Mouse (Mus musculus) hindbrain, postnatal 0 days (tissue): ENCODE data around the gene Cnnm3. TPM values are rescaled to one million over a fixed set of nuclear protein-coding genes. Genes with fewer than 3 reads are reported as not detected.
A peak's percentile ranks its signal among the peaks of the same experiment; 100 is the strongest.

Experiments used
- ATAC-seq: fragments of 200-750 bp; cut with Nextera tagmentation; 2 replicates; pipeline ENCODE4 v1.8.0; 2017; ENCODE audit warnings: mild to moderate bottlenecking, moderate TSS enrichment, moderate library complexity
- DNase-seq: peaks from one replicate; pipeline ENCODE4 v3.0.0-alpha.2; 2015; ENCODE audit warnings: low spot score
- H3K27ac ChIP-seq: fragments of 300-500 bp; sonication (generic); 2 replicates; pipeline ENCODE4 v1.5.1; 2014; ENCODE audit warnings: mild to moderate bottlenecking
- H3K27me3 ChIP-seq: fragments of 300-500 bp; sonication (generic); 2 replicates; pipeline ENCODE4 v1.6.1; 2014; ENCODE audit warnings: low read length, mixed read lengths; ENCODE audit not compliant: insufficient read depth
- H3K36me3 ChIP-seq: fragments of 300-500 bp; sonication (generic); 2 replicates; pipeline ENCODE4 v1.6.1; 2014; ENCODE audit warnings: low read length, mixed read lengths; ENCODE audit not compliant: insufficient read depth
- H3K4me1 ChIP-seq: fragments of 300-500 bp; sonication (generic); 2 replicates; pipeline ENCODE4 v1.6.1; 2014; ENCODE audit warnings: antibody characterized with exemption, low read length, mixed read lengths; ENCODE audit not compliant: insufficient read depth
- H3K4me2 ChIP-seq: fragments of 300-500 bp; sonication (generic); 2 replicates; pipeline ENCODE4 v1.6.1; 2014; ENCODE audit warnings: low read depth, mild to moderate bottlenecking, low read length, moderate library complexity, mixed read lengths
- H3K4me3 ChIP-seq: fragments of 300-500 bp; sonication (generic); 2 replicates; pipeline ENCODE4 v1.5.1; 2014; ENCODE audit warnings: low read length
- H3K9ac ChIP-seq: fragments of 300-500 bp; sonication (generic); replicated peaks from 2 replicates; pipeline ENCODE4 v1.6.1; 2014; ENCODE audit warnings: mild to moderate bottlenecking, low read length, moderate library complexity, mixed read lengths
- H3K9me3 ChIP-seq: fragments of 300-500 bp; sonication (generic); 2 replicates; pipeline ENCODE4 v1.6.1; 2016; ENCODE audit warnings: low read length, mixed read lengths
- CTCF ChIP-seq: IDR thresholded peaks from 2 replicates; pipeline ENCODE4 v1.5.1; 2016; ENCODE audit warnings: antibody characterized with exemption, control low read depth, low read depth
- WGBS: fragments of 180-500 bp; shearing (Covaris S2); extraction: QIAGEN DNeasy Blood & Tissue Kit; methylation state at CpG from one replicate; pipeline ENCODE4 v1.1.7; 2014; 5-methylcytosine and 5-hydroxymethylcytosine counted together
- polyA plus RNA-seq: library from polyadenylated mRNA; unstranded; fragments of >200 nt; fragmentation: Nextera tagmentation; extraction: Ambion mirVana; gene quantifications from 2 replicates; pipeline ENCODE4 v1.2.1, GENCODE M21; 2015
- total RNA-seq: library from RNA; depleted of rRNA; stranded (reverse); fragments of >200 nt; gene quantifications from 2 replicates; pipeline ENCODE4 v1.2.3, GENCODE M21; 2014

Cnnm3 gene
- total and polyA plus RNA-seq, 2 experiments from 2014 or later = 5.4 to 35.9 TPM

GRCm38 (mm10) chr1:36554633-36555399 is 43.1 kb downstream of the Cnnm3 start:
- Histone ChIP-seq H3K36me3 (peaks cover 34% of the 10 kb centered on the region), H3K9me3 (no peaks in the 10 kb centered on the region), H3K9ac (peak overlapping the region; percentile 98; the same call in 1 of the 2 replicates), H3K4me2 (peak overlapping the region; percentile 73), H3K27ac (peak overlapping the region; percentile 98; the same call in 1 of the 2 replicates), H3K4me3 (peak overlapping the region; percentile 2; the same call in 1 of the 2 replicates), H3K4me1 (peaks cover 23% of the 10 kb centered on the region), H3K27me3 (no peaks in the 10 kb centered on the region)
- no peak for DNase-seq
- no peak for TF ChIP-seq CTCF
- ATAC-seq = no peak
- WGBS = 66% methylated on average over 21 of the region's 21 CpGs

- peak overlapping the region; percentile 98 for H3K27ac ChIP-seq
- peak overlapping the region; percentile 84 for H3K4me3 ChIP-seq
- peak overlapping the region; percentile 98 for H3K9ac ChIP-seq
- DNase-seq (peak; percentile 57), ATAC-seq (no peak)
- H3K9me3 ChIP-seq = no peaks in the 10 kb centered on the region
- peaks cover 23% of the 10 kb centered on the region for H3K4me1 ChIP-seq
- H3K36me3 ChIP-seq = peaks cover 23% of the 10 kb centered on the region
- no peaks in the 10 kb centered on the region for H3K27me3 ChIP-seq
- peak; percentile 4; the same call in 1 of the 2 replicates for TF ChIP-seq CTCF
- WGBS = under 1% methylated on average over 8 of the region's 8 CpGs
- peak overlapping the region; percentile 73 for H3K4me2 ChIP-seq
These were observed 44.2 kb downstream of the Cnnm3 start for GRCm38 (mm10) chr1:36555798-36556395.

GRCm38 (mm10) chr1:36556553-36557456 is 45.1 kb downstream of the Cnnm3 start:
- Histone ChIP-seq H3K9me3 (no peaks in the 10 kb centered on the region), H3K36me3 (peaks cover 14% of the 10 kb centered on the region), H3K4me2 (peak overlapping the region; percentile 73), H3K4me1 (peaks cover 23% of the 10 kb centered on the region), H3K27me3 (no peaks in the 10 kb centered on the region), H3K4me3 (peak overlapping the region; percentile 84), H3K27ac (peak overlapping the region; percentile 98), H3K9ac (peak overlapping the region; percentile 98)
- peak; percentile 91 for TF ChIP-seq CTCF
- DNase-seq (peak; percentile 96), ATAC-seq (peak; percentile 86)
- WGBS = under 1% methylated on average over 52 of the region's 52 CpGs

GRCm38 (mm10) chr1:36557457-36558011 is 45.9 kb downstream of the Cnnm3 start:
- peak overlapping the region; percentile 98 for H3K9ac ChIP-seq
- WGBS = under 1% methylated on average over 43 of the region's 48 CpGs
- peaks cover 7% of the 10 kb centered on the region; the same call in 1 of the 2 replicates for H3K36me3 ChIP-seq
- peak overlapping the region; percentile 98 for H3K27ac ChIP-seq
- peak overlapping the region; percentile 73 for H3K4me2 ChIP-seq
- peaks cover 23% of the 10 kb centered on the region for H3K4me1 ChIP-seq
- no peak for TF ChIP-seq CTCF
- H3K9me3 ChIP-seq = no peaks in the 10 kb centered on the region
- peak overlapping the region; percentile 84 for H3K4me3 ChIP-seq
- DNase-seq = peak; percentile 86
- ATAC-seq = peak; percentile 80
- no peaks in the 10 kb centered on the region for H3K27me3 ChIP-seq

- Histone ChIP-seq H3K27ac (peak within 1 kb of the TSS; percentile 98), H3K9ac (peak within 1 kb of the TSS; percentile 98), H3K27me3 (no peaks in the 10 kb centered on the region), H3K36me3 (no peaks in the 10 kb centered on the region), H3K9me3 (no peaks in the 10 kb centered on the region), H3K4me2 (peak within 1 kb of the TSS; percentile 73), H3K4me3 (peak within 1 kb of the TSS; percentile 84), H3K4me1 (peaks cover 23% of the 10 kb centered on the region)
- 1% methylated on average over 65 of the region's 69 CpGs for WGBS
- TF ChIP-seq CTCF = no peak
- peak; percentile 84 for DNase-seq
- ATAC-seq = peak; percentile 43
These were observed 46.6 kb downstream of the Cnnm3 start, which contains the start of gene Sema4c for GRCm38 (mm10) chr1:36558031-36558993. TSS of gene Sema4c (minus strand) at chr1:36558349.
